Mouse (Mus musculus): ENCODE results near the gene BC035044.
"Not testable (repeated sequence)": the region's sequence is repeated elsewhere in the genome, so short reads cannot be mapped to it uniquely, and the experiment has no call there.

BC035044 gene

DNA sequence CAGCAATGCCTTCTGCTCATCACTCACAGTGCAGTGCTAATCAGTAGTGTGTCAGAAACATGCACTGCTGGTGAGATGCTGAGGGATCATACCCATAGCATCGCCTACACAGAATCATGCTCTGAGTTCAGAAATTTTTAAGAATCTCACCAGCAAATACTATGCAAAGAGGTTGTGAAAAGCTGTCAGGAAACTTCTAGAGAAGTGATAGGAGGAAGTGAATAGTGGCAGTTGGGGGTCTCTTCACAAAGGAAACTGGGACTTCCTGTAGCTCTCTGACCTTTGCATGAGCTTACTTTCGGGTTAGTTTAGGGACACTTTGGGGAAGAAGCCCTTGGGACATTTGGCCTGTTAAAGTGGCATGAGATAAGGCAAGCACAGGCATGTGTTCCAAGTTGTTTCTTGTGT is at the start of gene BC035044:
BC035044 (minus strand) TSS at position 179 of the 408 bp plus-strand sequence.
- DNase-seq (ENCODE audit: low read depth, low spot score), result peak; percentile 8

DNA sequence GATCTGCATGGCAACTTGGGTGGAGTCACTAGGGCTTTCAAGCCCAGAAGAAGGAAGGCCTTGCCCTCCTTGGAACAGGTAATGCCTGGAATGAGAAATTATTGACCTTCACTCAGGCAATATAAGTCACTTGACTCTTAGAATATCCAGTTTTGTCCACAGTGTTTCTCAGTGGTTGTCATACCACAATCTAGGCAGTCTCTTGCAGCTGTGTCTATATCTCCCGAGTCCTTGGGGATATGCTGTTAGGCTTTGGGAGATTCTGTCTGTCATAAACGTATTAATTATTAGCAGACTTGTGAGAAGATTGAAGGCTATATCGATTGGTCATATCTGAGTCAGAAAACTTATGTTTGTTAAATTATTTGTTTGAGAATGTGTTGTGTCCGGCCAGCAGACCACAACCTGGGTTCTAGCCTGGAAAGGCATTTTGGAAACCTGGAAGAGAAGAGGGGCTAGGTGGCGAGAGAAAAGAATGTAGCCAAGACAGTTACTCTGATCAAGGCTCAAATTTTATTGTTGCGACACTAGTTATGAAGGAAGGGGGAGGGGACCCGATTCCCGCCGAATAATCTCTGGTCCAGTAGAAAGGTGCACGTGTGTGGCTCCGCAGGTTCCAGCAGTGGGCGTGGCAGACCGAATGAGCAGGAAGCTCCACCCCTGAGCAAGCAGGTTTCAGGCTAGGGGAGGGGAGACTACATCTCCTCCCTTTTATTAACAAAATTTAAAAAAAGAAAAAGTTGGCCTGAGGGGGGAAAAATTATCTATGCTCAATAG is 45.2 kb upstream of the BC035044 start:
- DNase-seq (ENCODE audit: low read depth, low spot score), result not testable (repeated sequence)

DNA sequence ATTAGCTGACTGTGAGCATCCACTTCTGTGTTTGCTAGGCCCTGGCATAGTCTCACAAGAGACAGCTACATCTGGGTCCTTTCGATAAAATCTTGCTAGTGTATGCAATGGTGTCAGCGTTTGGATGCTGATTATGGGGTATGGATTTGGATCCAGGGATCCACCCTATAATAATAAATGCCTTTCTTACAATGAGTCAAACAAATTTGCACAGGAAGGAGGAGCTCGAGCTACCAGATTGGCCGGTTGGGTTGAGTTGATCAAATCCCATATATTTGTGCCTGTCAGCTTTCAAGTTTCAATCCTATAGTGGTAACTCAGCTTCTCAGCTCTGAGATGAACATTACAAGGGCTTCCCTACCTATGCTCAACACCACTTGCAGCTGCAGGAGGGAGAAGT is 43.2 kb upstream of the BC035044 start, which contains the start of gene Clec2g:
Clec2g (plus strand) TSS at position 301 of the 400 bp plus-strand sequence.
- DNase-seq (ENCODE audit: low read depth, low spot score), result not testable (repeated sequence)

DNA sequence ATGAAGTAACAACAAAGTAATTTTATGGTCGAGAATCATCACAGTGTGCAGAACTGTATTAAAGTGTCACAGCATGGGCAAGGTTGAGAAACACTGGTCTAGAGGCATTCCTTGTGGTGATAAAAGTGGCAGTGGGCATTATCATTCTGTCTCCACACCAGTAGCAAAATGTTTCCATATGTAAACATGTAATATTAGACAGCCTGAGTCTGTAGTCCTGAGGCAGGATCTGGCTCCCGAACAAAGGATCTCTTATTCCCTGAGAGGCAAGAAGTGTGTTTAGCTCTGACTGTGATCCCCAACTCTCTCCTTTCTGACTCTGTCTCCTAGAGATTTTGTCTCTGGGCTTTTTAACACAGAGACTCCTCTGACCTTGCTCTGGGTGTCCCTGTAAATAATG is 42.1 kb upstream of the BC035044 start:
- DNase-seq (ENCODE audit: low read depth, low spot score), result no peak

DNA sequence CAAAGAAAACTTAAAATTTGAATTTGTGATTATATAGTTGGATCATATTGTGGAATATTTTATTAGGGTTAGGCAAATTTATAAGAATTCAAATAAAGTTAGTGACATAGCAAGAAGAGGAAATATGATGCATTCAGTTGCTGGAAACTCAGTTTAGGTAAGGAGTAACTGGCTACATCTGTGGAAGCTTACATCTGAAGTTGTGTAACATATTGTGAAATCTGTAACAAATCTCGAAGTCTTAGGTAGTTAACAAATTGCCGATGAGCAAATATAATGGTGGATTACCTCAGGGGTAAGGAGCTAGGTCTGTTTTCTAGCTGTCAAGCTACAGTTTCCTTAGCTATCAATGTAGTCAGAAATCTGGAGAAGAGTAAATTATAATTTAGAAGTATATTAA is 26.4 kb upstream of the BC035044 start:
- no peak for DNase-seq (ENCODE audit: low read depth, low spot score)

DNA sequence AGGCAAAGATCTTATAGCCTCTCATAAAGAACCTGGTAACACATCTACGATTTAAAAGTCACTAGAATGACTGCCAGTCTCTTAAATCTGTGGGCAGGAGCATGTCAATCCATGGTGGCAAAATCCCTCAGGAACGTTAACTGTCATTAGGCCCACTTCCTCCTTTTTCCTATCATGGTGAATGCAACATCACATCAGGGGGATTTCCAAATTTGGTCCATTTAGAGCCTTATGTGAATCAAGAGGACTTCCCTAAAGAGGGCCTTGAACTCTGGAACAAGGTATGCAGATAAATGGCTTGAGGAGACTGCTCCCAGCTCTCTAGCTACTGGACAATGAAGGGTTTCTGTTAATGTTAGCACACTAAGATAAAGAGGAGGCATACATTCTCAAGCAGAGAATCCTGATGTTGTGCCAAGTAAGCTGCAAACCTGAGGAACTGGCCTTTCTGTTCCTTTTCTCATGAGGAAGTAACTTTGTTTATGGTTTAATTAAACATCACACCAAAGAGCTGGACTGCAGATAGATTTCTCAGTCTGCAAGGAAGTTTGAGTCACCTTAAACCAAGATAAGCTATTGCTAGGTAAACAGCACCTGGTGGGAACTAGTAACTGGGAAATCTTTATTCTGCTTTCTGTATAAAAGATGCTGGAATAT is 22.8 kb upstream of the BC035044 start:
- DNase-seq (ENCODE audit: low read depth, low spot score), result no peak

DNA sequence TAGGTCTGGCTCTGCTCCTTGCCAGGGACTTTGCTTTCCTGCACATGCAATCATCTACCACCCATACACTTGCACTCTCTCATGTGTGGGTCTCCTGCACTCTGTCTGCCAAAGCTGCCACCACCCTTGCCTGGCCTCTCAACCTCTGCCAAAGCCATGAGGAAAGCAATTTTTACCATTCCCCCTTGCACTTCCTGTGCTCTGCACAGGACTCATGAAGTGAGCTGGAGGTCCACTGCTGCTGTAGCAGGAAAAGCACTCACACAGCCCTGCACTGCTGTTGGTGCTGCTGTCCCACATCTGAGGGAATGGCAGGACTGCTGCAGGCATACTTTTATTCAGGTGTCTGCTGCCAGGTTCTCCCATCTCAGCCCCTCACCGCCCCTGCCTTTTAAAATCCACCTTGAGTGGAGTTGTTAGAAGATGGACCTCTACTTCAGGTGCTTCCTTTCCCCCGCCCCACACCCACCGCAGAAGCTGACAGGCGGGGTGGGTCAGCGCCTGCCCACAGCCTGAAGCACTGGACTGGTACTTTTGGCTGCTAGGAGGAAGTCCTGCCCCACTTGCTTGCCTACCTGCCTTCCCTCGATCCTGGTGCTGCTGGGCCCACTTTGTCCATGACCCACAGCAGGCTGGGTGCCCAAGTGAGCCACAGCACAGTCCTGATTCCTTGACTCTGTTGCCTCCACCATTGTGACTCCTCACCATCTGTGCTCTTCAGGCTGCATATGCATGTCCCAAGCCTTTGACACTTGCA is 10.0 kb upstream of the BC035044 start:
- DNase-seq (ENCODE audit: low read depth, low spot score), result not testable (repeated sequence)

DNA sequence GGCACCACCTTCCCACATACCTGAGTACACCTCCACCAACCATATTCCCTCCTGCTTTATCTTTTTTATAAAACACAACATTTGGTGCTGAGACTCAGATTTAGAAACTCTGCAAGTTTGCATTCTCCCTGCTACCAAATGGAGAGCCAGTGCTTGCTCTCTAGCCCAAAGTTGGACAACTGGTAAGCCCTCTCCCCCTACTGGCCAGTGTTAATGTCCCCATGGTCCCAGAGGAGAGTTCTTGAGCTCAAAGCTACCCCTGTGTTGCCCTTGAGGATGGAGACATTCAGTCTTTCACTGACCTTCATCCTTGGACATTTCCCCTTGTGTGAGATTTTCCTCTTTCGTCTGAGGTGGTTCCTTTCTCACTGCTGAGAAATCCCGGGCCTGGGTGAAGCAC is 9.1 kb upstream of the BC035044 start:
- DNase-seq (ENCODE audit: low read depth, low spot score), result no peak

DNA sequence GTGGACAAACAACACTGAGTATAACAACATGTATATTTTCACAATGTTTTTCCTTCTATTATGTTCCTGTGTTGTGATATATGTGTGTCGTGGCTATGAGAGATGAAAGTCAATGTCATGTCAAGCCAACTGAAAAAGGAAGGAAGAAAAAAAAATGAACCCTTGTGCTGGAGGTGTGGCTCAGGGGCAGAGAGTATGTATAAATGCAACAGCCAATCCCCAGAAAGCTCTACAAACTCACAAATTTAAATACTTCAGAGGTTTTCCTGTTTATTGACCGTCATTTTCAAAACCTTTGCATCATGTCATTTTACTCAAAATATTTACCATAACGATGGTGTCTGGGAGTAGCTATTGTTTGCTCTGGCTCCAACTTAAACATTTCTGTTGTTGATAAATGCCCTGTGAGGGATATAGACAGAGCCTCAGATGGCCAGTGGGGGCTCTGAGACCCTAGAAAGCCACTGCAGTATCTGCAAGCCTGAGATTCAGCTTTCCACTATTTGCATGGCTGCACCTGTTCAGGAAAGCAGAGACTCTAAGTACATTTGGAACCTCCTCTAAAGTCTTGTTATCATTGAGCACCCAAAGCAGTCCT is 4.6 kb upstream of the BC035044 start:
- no peak for DNase-seq (ENCODE audit: low read depth, low spot score)

DNA sequence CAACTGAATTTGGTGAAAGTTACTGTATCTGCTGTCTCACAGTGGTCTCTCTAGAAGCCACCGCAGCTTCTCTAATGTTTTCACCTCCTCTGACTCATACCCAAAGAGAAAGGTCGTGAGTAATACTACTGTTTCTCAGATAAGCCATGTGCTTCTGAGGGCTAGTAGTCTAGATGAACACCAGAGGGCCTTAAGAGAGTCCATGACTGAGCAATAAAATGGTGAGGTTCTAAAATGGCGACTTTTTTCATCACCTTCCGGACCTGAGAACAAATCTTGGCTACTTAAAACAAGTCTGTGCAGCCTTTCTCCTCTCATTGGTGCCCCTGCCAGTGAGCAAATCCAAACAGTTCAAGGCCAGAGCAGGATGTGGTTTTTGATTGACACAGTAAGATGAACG is 2.1 kb downstream of the BC035044 start:
- DNase-seq (ENCODE audit: low read depth, low spot score), result peak; percentile 5

DNA sequence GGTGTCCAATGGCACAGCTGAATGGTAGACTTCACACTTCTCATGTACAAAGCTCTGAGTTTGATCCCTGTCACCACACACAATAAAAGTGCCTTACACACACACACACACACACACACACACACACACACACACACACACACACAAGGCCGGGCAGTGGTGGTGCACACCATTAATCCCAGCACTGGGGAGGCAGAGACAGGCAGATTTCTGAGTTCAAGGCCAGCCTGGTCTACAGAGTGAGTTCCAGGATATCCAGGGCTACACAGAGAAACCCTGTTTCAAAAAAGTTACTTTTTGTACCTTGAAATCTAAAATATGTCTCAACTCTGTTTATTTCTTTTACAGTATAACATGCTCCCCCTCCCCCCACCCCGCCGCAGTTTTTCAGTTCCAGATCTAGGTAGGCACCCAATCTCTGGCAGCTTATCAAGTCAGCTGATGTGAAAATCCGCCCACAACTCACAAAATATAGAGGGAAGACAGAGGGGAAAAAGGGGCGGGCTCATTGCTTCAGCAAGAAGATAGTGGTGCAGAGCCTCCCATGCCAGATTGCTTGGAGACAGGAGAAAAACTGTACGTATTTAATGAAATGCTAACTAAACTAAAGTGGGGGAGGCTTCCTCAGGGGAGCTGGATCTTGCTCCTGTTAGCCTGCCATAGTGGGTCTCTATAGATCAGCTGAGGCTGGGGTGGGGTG is 3.7 kb downstream of the BC035044 start, which contains the start of gene Clec2i:
Clec2i (plus strand) TSS at position 498 of the 700 bp plus-strand sequence.
- not testable (repeated sequence) for DNase-seq (ENCODE audit: low read depth, low spot score)

DNA sequence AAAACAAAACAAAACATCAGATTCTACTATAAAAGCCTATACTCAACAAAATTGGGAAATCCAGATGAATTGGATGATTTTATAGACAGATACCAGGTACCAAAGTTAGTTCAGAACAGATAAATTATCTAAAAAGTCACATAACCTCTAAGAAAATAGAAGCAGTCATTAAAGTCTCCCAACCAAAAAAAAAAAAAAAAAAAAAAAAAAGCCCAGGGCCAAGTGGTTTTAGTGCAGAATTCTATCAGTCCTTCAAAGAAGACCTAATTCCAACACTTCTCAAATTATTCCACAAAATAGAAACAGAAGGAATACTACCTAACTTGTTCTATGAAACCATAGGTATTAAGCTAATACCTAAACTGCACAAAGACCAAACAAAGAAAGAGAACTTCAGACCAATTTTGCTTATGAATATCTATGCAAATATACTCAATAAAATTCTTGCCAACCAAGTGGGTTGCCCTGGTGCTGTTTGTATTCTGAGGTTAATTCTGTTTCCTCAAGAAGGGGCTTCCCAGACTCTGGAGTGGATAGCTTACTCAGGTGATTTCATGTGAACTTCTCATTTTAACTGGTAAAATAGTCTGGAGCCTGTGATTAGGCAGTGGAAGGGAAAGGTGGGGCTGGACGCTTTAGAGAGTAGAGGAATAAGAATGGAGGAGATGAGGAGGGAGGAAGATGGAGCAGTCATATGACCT is 18.9 kb downstream of the BC035044 start:
- DNase-seq (ENCODE audit: low read depth, low spot score), result no peak

DNA sequence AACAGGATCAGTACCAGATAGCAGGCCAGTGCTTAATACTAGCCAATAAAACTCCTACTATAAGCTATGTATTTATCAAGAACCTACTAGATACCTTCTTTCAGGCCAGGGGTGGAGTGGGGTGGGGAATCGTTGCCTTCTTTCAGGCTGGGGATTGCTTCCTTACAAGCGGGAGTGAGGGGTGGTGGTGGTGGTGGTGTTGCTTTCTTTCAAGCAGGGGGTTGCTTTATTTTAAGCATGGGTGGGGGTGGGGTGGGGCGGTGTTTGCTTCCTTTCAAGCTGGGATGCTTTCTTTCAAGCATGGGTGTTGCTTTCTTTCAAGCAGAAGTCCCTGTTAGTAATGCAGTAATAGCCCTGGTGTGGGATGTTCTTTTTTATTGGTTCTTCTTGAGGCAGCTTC is 22.1 kb downstream of the BC035044 start:
- no peak for DNase-seq (ENCODE audit: low read depth, low spot score)

DNA sequence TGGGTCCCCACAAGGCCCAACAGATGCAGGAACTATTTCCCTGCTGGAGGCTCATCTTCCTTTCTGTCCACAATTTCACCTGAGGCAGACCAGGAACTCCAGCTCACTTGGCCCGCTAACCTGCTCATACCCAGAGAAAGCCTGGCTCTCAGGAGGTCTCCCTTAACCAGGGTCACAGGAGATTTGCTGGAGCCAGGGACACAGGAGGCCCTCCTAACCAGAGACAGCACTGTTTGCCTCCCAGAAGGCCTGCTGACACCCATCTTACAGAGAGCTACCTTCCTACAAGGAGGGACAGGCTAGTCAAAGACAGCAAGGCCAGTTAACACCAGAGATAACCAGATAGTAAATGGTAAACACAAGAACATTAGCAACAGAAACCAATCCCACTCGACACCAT is 33.0 kb downstream of the BC035044 start:
- no peak for DNase-seq (ENCODE audit: low read depth, low spot score)

DNA sequence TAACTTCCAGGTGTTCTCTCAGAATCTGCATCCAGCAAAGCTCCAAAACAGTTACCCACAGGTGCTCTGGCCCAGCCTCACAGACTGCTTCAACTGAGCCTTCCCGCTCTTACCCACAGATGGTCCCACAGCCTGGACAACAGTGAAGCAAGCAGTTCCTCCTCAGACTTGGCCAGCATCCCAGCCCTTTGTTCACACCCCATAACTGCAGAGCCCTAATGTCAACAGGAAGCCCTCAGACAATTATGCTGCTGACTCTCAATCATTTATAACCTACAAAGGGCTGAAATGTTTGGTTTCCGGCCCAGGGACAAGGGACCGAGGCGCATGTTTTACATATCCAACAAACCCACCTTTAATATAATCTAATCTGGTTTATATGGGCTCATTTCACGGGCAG is 34.7 kb downstream of the BC035044 start:
- DNase-seq (ENCODE audit: low read depth, low spot score), result peak; percentile 88

DNA sequence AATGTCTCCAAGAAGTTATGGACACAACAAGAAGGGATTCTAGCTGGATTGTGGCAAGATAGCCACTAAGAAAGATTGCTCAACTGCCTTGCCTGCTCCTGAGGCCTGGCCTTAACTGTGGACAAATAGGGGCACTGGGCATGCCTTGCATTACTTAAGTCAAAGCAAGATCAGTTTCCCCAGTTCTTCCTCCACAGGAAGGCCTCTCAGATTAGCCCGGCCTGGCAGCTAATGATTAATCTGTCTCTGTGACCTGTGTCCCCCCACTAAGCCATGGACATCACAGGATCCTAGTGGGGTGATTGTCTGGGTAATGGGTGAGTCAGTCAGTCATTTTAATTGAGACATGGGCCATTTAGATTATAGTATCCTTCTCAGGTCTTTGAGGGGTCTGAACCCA is 35.4 kb downstream of the BC035044 start:
- no peak for DNase-seq (ENCODE audit: low read depth, low spot score)

DNA sequence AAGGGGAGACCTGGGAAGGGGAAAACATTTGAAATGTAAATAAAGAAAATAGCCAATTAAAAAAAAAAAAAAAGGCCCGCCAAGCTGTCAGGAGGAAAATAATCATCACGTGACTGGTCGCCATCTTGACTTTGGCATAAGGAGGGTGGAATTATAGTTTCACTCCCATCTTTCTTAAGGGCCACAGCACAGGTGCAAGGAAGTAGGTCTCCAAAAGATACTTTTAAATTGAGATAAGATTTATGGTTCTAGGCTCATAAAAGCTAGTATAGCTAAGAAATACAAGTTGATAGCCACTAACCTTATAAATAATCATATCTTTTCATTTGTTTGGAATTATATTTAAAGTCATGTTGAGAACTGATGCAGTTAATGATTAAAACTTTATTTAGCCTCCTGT is 36.0 kb downstream of the BC035044 start:
- DNase-seq (ENCODE audit: low read depth, low spot score), result no peak

DNA sequence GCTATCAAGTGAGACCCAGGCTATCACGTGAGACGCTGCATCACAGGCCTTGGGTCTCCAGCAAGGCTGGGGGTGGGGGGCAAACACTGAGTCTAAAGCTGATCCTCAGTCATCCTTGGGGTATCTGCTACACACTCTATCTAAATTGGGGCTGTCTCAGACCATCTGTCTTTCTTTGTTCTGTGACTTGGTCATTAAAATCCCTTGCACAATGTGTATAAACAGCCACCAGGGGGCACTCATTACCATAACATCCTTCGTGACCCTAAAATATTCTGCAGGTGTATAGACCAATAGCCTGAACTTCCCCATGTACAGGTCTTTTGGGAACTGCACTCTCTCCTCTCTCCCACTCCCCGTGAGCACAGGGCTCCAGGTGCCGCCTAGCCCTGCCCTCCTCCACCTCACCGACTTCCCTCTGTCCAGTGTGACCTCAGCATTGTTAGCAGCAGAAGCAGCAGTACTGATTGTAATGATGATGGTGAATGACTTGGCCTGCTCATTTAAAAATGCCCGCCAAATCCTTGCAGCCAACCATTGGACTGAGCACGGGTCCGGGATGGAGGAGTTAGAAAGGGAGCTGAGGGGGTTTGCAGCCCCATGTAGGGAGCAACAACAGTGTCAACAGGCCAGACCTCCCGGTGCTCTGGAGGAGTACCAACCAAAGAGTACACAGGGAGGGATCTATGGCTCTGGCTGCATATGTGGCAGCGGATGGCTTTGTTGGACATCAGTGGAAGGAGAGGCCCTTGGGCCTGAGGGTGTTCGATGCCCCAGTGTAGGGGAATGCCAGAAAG is 36.7 kb downstream of the BC035044 start:
- peak; percentile 59 for DNase-seq (ENCODE audit: low read depth, low spot score)

DNA sequence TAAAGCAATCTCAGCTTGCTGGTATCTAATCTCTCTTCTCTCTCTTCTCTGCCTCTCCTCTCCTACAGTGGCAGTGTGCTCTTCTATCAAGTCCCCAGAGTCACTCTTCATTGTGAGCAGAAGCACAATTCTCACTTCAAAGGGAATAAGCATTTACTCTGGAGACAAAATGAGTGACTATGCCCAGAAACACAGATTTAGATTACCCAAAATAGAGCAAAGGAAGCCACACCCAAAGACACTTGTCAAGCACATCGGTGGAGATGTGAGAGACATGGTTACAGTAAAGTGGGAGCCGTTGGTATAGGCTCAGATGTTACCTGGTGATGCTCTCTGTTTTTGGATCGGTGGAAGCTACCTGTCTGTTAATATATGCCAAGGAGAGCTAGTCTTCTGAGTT is 38.2 kb downstream of the BC035044 start:
- no peak for DNase-seq (ENCODE audit: low read depth, low spot score)

DNA sequence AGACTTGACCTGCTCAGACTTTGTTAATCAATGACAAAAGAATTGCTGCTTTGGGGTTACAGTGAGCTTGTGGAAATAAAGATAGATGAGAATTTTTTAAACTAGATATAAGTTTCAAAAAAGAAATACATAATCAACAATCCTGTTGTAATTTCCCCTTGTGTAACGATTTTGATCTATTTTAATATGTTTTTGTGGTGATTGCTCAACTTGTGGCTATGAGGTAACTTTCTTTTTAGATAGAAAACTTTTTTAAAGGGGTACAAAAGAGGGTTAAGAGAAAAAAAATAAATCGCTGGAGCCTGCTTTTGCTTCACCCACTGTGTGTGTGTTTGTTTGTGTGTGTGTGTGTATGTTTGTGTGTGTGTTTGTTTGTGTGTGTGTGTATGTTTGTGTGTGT is 39.8 kb downstream of the BC035044 start:
- DNase-seq (ENCODE audit: low read depth, low spot score), result no peak
